Mouse (Mus musculus): ENCODE data around the gene Gphn.

DNA sequence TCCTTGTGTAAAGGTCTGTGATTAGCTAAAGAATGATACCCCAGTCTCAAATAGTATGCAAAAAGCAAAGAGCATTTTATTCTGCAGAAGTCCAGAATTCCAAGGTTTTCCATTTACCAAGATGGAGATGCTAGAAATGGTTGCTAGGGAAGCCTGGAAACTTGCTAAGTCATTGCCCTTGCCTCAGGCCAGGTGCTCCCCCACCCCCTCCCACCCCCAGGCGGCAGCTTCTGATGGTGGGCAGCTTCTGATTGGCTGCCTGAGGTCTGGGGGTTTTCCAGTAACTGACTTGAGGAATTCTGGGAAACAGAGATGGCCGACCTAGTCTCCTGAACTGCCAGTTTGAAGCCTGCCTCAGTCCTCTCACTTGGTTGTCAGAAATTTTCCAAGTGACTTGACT lies 44.7 kb upstream of the Gphn start:
- TF ChIP-seq CTCF (IDR thresholded peaks at IDR 0.05; ENCODE audit: low read depth) (no peak), EP300 (optimal IDR thresholded peaks at IDR 0.05) (no peak)

Data from stomach, postnatal 0 days (tissue).